Comparison of ENCODE assay signal across 8 mouse cellular contexts in the genomic region with DNA sequence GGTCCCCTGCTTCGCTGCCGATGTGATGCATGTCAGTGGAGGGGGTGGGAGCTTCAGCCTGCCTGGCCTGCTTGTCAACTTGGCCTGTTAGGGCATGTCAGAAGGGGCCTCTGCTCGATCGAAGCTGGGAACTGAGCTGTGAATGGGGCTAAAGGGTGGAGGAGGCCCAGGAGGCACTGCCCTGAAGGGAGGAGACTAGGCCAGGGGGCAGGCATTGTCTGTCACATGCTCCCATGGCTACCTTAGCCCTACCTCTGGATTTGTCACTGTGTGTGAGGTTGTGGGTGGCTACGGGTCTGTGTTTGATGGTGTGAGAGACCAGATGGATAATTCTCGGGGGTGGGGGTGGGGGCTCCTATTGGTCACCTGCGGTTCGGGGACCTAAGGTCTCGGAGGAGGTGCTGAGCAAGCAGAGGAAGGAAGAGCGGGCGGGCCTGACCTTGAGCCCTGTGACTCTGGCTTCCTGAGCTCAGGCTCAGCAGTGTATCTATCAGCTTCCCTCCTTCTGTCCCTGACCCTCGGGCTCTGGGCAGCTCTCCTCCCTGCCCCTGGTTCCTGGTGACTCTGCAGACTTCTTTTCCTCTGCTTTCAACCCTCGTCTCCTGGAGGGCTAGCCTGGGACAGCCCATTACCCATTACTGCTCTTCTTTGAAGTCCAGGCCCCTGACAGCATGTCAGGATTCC. TPM values are rescaled to one million over a fixed set of nuclear protein-coding genes. Genes with fewer than 3 reads are reported as not detected.
DNase-seq lines count a peak whose midpoint lies in the region; ATAC-seq lines count a peak whose summit lies in the region.

No protein-coding gene starts in this region.

- H3K9me3 ChIP-seq in heart, embryonic 11.5 days (replicated peaks; ENCODE audit: control insufficient read depth, low read length), result no peaks in the 10 kb centered on the region
- no peaks in the 10 kb centered on the region for H3K9me3 ChIP-seq in kidney, embryonic 16.5 days (ENCODE audit: low read length)

- DNase-seq in 3T3-L1 (ENCODE audit: low read depth, low spot score), result peak; percentile 78
- DNase-seq in NIH3T3 (ENCODE audit: low read depth), result peak; percentile 31
- DNase-seq in lung, postnatal 25 days (ENCODE audit: low spot score), result peak; percentile 53
- peak; percentile 66 to 76 for DNase-seq in urinary bladder, postnatal 4 days (ENCODE audit: low spot score in 2 of 2)
- DNase-seq in Muller cell, postnatal 12 days (ENCODE audit: inconsistent ontology term), result no peak
- no peak for DNase-seq in cerebellum, adult 18-20 months

- H3K27me3 ChIP-seq in heart, embryonic 11.5 days (ENCODE audit: control insufficient read depth, insufficient read depth, low read length), result no peaks in the 10 kb centered on the region
- no peaks in the 10 kb centered on the region for H3K27me3 ChIP-seq in kidney, embryonic 16.5 days (ENCODE audit: insufficient read depth, low read length)

- H3K4me1 ChIP-seq in heart, embryonic 11.5 days (ENCODE audit: control insufficient read depth, insufficient read depth, low read length), result peaks cover 56% of the 10 kb centered on the region
- H3K4me1 ChIP-seq in kidney, embryonic 16.5 days (ENCODE audit: insufficient read depth, low read length), result peaks cover 55% of the 10 kb centered on the region

- H3K4me2 ChIP-seq in heart, embryonic 11.5 days, result peak overlapping the region; percentile 62
- H3K4me2 ChIP-seq in kidney, embryonic 16.5 days (replicated peaks; ENCODE audit: low read depth, low read length), result peak overlapping the region; percentile 59

- peak overlapping the region; percentile 92 for H3K27ac ChIP-seq in heart, embryonic 11.5 days (ENCODE audit: low read depth, low read length)
- peak overlapping the region; percentile 92 for H3K27ac ChIP-seq in kidney, embryonic 16.5 days (ENCODE audit: low read length)

- H3K9ac ChIP-seq in heart, embryonic 11.5 days (ENCODE audit: low read depth, low read length), result peak overlapping the region; percentile 58
- H3K9ac ChIP-seq in kidney, embryonic 16.5 days (replicated peaks; ENCODE audit: low read length), result peak overlapping the region; percentile 47

- no peak overlapping the region for H3K4me3 ChIP-seq in heart, embryonic 11.5 days (ENCODE audit: low read depth, low read length)
- H3K4me3 ChIP-seq in kidney, embryonic 16.5 days (ENCODE audit: low read length), result 0 out of 2 replicates have a peak overlapping the region, but pooled peaks have one; percentile 1

- ATAC-seq in heart, embryonic 11.5 days (replicated peaks; ENCODE audit: insufficient number of reproducible peaks, low FRiP score, low TSS enrichment), result peak; percentile 24; the same call in 1 of the 2 replicates
- ATAC-seq in kidney, embryonic 16.5 days (ENCODE audit: low FRiP score, low TSS enrichment), result no peak

- H3K36me3 ChIP-seq in heart, embryonic 11.5 days (ENCODE audit: control insufficient read depth, insufficient read depth, low read length), result no peaks in the 10 kb centered on the region
- no peaks in the 10 kb centered on the region for H3K36me3 ChIP-seq in kidney, embryonic 16.5 days (ENCODE audit: insufficient read depth, low read length)

- WGBS in heart, embryonic 11.5 days (ENCODE audit: insufficient replicate concordance), result 20% methylated on average over 13 of the region's 13 CpGs
- WGBS in kidney, embryonic 16.5 days, result 37% methylated on average over 13 of the region's 13 CpGs

RNA-seq across cellular contexts. Expression of a gene that starts 20.6 kb away (rescaled TPM):
- 6.7 and 8.3 TPM in 2 replicates for polyA plus RNA-seq in heart, embryonic 11.5 days (2014; fragmentation: Nextera tagmentation; extraction: Ambion mirVana)
- polyA plus RNA-seq in kidney, embryonic 16.5 days (2015; fragmentation: Nextera tagmentation; extraction: Ambion mirVana), result 6.0 and 6.2 TPM in 2 replicates

Comparison
In these comparisons a context has a peak if more than half of its experiments do, and no peak if none do; other contexts are left out.
1. DNase-seq: peak in 3T3-L1 (single experiment), NIH3T3 (single experiment), lung, postnatal 25 days (single experiment) and urinary bladder, postnatal 4 days (2 of 2); none in Muller cell, postnatal 12 days (single experiment) and cerebellum, adult 18-20 months (0 of 2).